Mouse (Mus musculus): ENCODE measurements around the gene Rhog. TPM values are rescaled to one million over a fixed set of nuclear protein-coding genes. Genes with fewer than 3 reads are reported as not detected.
A peak's percentile ranks its signal among the peaks of the same experiment; 100 is the strongest.
"Not testable (repeated sequence)": the region's sequence is repeated elsewhere in the genome, so short reads cannot be mapped to it uniquely, and the experiment has no call there.

The Rhog gene
- polyA plus RNA-seq, 1 experiment from 2014 or later: 60.2 TPM

DNA sequence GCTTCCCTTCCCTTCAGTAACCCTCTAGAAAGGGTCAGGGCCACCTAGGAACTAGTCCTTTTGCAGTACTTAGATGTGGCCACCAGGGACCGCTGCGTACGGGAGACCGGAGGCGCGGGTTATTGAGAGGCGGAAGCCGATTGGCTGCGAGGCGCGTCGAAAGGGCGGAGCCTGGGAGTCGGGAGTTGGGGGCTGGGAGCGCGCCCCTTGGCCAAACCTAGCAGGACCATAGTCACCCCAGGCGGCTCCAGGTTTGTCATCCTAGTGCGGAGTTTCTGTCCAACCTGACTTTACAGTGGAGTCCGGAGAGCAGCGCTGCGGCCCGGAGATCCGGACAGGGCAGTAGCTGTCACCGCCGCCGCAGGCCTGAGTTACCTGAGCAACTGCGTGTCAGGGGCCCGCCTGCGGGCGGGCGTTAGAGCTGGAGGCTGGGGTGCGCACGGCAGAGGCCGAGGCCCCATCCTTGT, 11.3 kb upstream of the Rhog start:
- Histone ChIP-seq H3K4me2 (replicated peaks) (peak overlapping the region; percentile 77), H3K27ac (peak overlapping the region; percentile 51; the same call in 1 of the 2 replicates), H3K9ac (peak overlapping the region; percentile 83), H3K4me3 (replicated peaks) (peak overlapping the region; percentile 89), H3K36me3 (no peaks in the 10 kb centered on the region), H3K4me1 (replicated peaks) (0 out of 2 replicates have a peak, but pooled peaks cover 6% of the 10 kb centered on the region), H3K9me3 (no peaks in the 10 kb centered on the region), H3K27me3 (replicated peaks) (no peaks in the 10 kb centered on the region)
- 0% methylated on average over 34 of the region's 34 CpGs for WGBS
- ATAC-seq: peak; percentile 94

- peak; percentile 17 for ATAC-seq
- Histone ChIP-seq H3K4me3 (replicated peaks) (no peak overlapping the region; the same call in 1 of the 2 replicates), H3K36me3 (no peaks in the 10 kb centered on the region), H3K9ac (no peak overlapping the region), H3K27ac (no peak overlapping the region), H3K27me3 (replicated peaks) (no peaks in the 10 kb centered on the region), H3K9me3 (no peaks in the 10 kb centered on the region), H3K4me2 (replicated peaks) (peak overlapping the region; percentile 77; the same call in 1 of the 2 replicates), H3K4me1 (replicated peaks) (0 out of 2 replicates have a peak, but pooled peaks cover 6% of the 10 kb centered on the region)
- WGBS: 48% methylated on average over 14 of the region's 14 CpGs
These were observed 10.7 kb upstream of the Rhog start for GRCm38 (mm10) chr7:102266401-102267042.

GRCm38 (mm10) chr7:102266021-102266400, 10.2 kb upstream of the Rhog start:
- H3K4me1 ChIP-seq (replicated peaks); H3K9ac ChIP-seq; H3K27ac ChIP-seq; H3K4me2 ChIP-seq (replicated peaks); H3K27me3 ChIP-seq (replicated peaks); ATAC-seq; H3K36me3 ChIP-seq; H3K9me3 ChIP-seq; H3K4me3 ChIP-seq (replicated peaks): not testable (repeated sequence)
- 89% methylated on average over 10 of the region's 10 CpGs for WGBS

- no peak overlapping the region for H3K4me3 ChIP-seq (replicated peaks)
- no peaks in the 10 kb centered on the region for H3K36me3 ChIP-seq
- WGBS: 90% methylated on average over 2 of the region's 2 CpGs
- no peak for ATAC-seq
- no peaks in the 10 kb centered on the region for H3K9me3 ChIP-seq
- no peaks in the 10 kb centered on the region for H3K4me1 ChIP-seq (replicated peaks)
- no peak overlapping the region for H3K4me2 ChIP-seq (replicated peaks)
- H3K27ac ChIP-seq: no peak overlapping the region
- no peaks in the 10 kb centered on the region for H3K27me3 ChIP-seq (replicated peaks)
- no peak overlapping the region for H3K9ac ChIP-seq
These were observed 7.2 kb upstream of the Rhog start for GRCm38 (mm10) chr7:102263020-102263419.

DNA sequence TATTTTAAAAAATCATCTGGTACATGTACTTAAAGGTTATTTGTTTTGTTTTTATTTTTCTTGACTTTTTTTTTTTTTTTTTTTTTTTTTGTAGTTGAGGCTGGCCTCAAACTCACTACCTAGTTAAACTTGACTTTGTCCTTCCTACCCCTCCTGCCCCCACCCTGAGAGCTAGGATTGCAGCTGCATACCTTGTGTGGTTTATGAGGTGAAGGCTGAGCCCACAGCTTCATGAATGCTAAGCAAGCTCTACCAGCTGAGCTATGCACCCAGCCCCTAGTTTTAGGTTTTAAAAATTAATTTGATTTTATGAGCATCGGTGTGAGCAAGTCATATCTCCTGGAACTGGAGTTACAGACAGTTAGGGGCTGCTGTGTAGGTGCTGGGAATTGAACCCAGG, 4.7 kb upstream of the Rhog start:
- Histone ChIP-seq H3K36me3 (no peaks in the 10 kb centered on the region), H3K4me3 (replicated peaks) (no peak overlapping the region)
- ATAC-seq: no peak

DNA sequence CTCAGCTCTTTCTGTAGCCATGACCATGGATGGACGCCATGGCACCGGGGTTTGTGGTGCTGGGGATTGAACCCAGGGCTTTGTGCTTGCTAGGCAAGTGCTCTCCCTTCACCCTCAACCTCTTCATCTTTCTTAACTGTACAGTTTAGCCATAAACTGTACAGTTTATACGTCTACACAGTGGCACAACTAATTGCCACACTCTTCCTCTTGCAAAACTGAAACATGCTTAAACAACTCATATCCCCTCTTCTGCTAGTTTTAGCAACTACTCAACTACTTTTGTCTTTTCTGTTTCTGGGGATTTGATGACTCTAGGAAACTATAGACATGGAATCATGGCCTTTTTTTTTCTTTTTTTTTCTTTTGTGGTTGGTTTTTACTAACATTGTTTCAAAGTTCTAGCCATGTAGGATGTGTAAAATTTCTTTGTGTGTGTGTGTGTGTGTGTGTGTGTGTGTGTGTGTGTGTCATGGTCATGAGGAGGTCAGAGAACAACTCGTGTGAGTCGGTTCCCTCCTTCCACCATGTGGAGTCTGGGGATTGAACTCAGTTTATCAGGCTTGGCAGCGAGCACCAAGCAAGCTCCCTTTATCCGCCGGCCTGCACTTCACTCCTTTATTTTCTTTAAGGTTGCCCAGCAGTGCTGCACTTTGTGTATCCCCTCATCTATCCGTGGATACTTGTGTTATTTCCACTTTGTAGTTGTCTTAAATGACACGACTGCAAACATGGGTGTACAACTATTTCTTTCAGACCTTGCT, 4.0 kb upstream of the Rhog start:
- Histone ChIP-seq H3K4me2 (replicated peaks) (no peak overlapping the region), H3K4me1 (replicated peaks) (no peaks in the 10 kb centered on the region), H3K27me3 (replicated peaks) (no peaks in the 10 kb centered on the region), H3K27ac (no peak overlapping the region), H3K9ac (no peak overlapping the region), H3K36me3 (no peaks in the 10 kb centered on the region), H3K9me3 (no peaks in the 10 kb centered on the region), H3K4me3 (replicated peaks) (no peak overlapping the region)
- ATAC-seq: no peak
- WGBS: 83% methylated on average over 10 of the region's 10 CpGs

More for the DNA sequence above, 4.7 kb upstream of the Rhog start:
- no peaks in the 10 kb centered on the region for H3K27me3 ChIP-seq (replicated peaks)
- H3K4me1 ChIP-seq (replicated peaks): no peaks in the 10 kb centered on the region
- H3K9ac ChIP-seq: no peak overlapping the region
- WGBS: 87% methylated on average over 1 of the region's 1 CpGs
- no peaks in the 10 kb centered on the region for H3K9me3 ChIP-seq
- H3K27ac ChIP-seq: no peak overlapping the region
- no peak overlapping the region for H3K4me2 ChIP-seq (replicated peaks)

- Histone ChIP-seq H3K36me3 (no peaks in the 10 kb centered on the region), H3K27me3 (replicated peaks) (no peaks in the 10 kb centered on the region), H3K9ac (no peak overlapping the region), H3K4me2 (replicated peaks) (no peak overlapping the region), H3K9me3 (no peaks in the 10 kb centered on the region), H3K27ac (no peak overlapping the region), H3K4me1 (replicated peaks) (no peaks in the 10 kb centered on the region), H3K4me3 (replicated peaks) (no peak overlapping the region)
- no peak for ATAC-seq
- 61% methylated on average over 3 of the region's 3 CpGs for WGBS
These were observed 2.9 kb upstream of the Rhog start for GRCm38 (mm10) chr7:102258753-102259152.

- 18% methylated on average over 4 of the region's 4 CpGs for WGBS
- Histone ChIP-seq H3K4me1 (replicated peaks) (no peaks in the 10 kb centered on the region), H3K4me2 (replicated peaks) (no peak overlapping the region), H3K9me3 (no peaks in the 10 kb centered on the region), H3K27me3 (replicated peaks) (no peaks in the 10 kb centered on the region), H3K9ac (no peak overlapping the region), H3K27ac (no peak overlapping the region), H3K4me3 (replicated peaks) (no peak overlapping the region), H3K36me3 (no peaks in the 10 kb centered on the region)
- peak; percentile 75; the same call in 1 of the 2 replicates for ATAC-seq
These were observed 2.3 kb upstream of the Rhog start for GRCm38 (mm10) chr7:102258189-102258588.

DNA sequence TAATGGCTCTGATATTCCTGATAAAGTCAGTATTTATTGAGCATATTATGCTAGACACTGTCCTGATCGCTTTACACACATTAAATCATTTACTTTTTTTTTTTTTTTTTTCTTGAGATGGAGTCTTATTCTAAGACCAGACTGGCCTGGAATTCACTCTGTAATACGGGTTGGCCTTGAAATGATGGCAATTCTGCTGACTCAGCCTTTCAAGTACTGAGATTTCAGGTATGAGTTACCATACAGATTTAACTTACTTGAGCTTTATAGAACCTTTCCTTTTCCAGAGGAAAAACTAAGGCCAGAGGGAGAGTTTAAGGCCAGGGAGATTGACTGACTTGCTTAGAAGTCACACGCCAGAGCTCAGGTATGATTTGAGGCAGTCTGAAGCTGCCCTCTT, 782 bp upstream of the Rhog start:
- Histone ChIP-seq H3K4me2 (replicated peaks) (no peak overlapping the region), H3K9ac (no peak overlapping the region), H3K4me3 (replicated peaks) (no peak overlapping the region), H3K27me3 (replicated peaks) (no peaks in the 10 kb centered on the region), H3K36me3 (no peaks in the 10 kb centered on the region), H3K4me1 (replicated peaks) (no peaks in the 10 kb centered on the region), H3K9me3 (no peaks in the 10 kb centered on the region), H3K27ac (no peak overlapping the region)
- no peak for ATAC-seq
- 79% methylated on average over 3 of the region's 3 CpGs for WGBS

DNA sequence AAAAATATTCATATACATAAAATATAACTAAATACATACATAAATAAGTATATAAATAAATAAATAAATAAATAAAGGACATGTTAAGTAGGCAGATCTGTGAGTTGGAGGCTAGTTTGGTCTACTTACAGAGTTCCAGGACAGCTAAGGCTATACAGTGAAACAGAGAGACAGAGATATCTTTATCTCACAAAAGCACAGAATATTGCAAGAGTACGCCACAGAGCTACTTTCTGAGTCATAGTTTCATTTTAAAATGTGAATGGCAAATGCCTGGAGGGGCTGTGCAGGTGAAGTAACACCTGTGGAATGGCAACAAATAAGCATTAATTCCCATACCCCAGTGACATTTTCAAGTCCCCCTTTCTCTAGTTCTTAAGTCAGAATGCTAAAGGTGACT, 2.2 kb downstream of the Rhog start:
- no peak overlapping the region for H3K4me3 ChIP-seq (replicated peaks)
- peaks cover 4% of the 10 kb centered on the region for H3K4me1 ChIP-seq (replicated peaks)
- H3K36me3 ChIP-seq: no peaks in the 10 kb centered on the region
- 82% methylated on average over 1 of the region's 1 CpGs for WGBS
- no peaks in the 10 kb centered on the region for H3K27me3 ChIP-seq (replicated peaks)
- no peak overlapping the region for H3K9ac ChIP-seq
- no peak overlapping the region for H3K4me2 ChIP-seq (replicated peaks)
- no peaks in the 10 kb centered on the region for H3K9me3 ChIP-seq
- ATAC-seq: no peak
- H3K27ac ChIP-seq: no peak overlapping the region

- ATAC-seq: peak; percentile 83
- peaks cover 33% of the 10 kb centered on the region for H3K4me1 ChIP-seq (replicated peaks)
- H3K27ac ChIP-seq: peak overlapping the region; percentile 99
- no peaks in the 10 kb centered on the region for H3K9me3 ChIP-seq
- H3K9ac ChIP-seq: peak overlapping the region; percentile 90
- no peaks in the 10 kb centered on the region for H3K36me3 ChIP-seq
- peak overlapping the region; percentile 80 for H3K4me2 ChIP-seq (replicated peaks)
- peak overlapping the region; percentile 88 for H3K4me3 ChIP-seq (replicated peaks)
- under 1% methylated on average over 33 of the region's 33 CpGs for WGBS
- no peaks in the 10 kb centered on the region for H3K27me3 ChIP-seq (replicated peaks)
These were observed 5.1 kb downstream of the Rhog start for GRCm38 (mm10) chr7:102250631-102251214.

DNA sequence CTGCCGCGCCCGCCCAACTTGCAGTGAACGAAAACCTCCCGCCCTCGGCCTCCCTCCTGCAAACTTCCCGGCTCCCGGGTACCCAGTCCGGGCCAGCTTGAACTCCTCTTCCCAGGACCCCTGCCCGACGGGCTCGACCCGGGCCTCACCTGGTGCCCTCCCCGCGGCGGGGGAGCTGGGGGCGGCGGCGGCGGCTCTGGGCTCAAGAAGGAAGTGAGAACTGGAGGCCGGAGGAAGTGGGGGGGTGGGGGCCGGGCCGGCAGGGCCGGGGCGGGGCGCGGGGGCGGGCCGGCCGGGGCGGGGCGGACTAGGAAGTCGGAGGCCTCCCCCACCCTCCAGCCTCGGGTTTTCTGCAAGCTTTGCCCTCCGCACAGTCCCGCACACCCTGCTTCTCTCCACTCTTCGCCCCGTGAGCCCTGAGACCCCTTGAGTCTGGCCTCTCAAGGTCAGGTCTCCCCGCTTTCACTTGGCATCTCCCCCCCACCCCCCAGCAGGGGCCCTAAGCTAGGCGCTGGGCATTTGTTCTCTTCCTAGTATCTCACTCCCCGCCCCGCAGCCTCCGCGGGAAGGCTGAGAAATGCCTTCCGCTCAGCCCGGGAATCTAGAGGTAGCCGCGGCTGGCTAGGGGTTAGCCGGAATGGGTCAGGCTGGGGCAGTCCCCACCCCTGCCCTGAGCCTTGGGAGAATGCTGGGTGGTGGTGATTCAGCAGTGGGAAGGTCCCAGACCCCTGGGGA, 5.8 kb downstream of the Rhog start:
- no peaks in the 10 kb centered on the region for H3K27me3 ChIP-seq (replicated peaks)
- under 1% methylated on average over 43 of the region's 49 CpGs for WGBS
- no peaks in the 10 kb centered on the region for H3K9me3 ChIP-seq
- H3K27ac ChIP-seq: peak overlapping the region; percentile 99
- no peaks in the 10 kb centered on the region for H3K36me3 ChIP-seq
- H3K9ac ChIP-seq: peak overlapping the region; percentile 90
- H3K4me1 ChIP-seq (replicated peaks): peaks cover 40% of the 10 kb centered on the region
- peak overlapping the region; percentile 80 for H3K4me2 ChIP-seq (replicated peaks)
- ATAC-seq: peak; percentile 90
- H3K4me3 ChIP-seq (replicated peaks): peak overlapping the region; percentile 88
